Mouse (Mus musculus) neural tube, embryonic 14.5 days (tissue): ENCODE data around the gene Tenm2. TPM values are rescaled to one million over a fixed set of nuclear protein-coding genes. Genes with fewer than 3 reads are reported as not detected.

Experiments used
- ATAC-seq: fragments of 200-750 bp; cut with Nextera tagmentation; 2 replicates; pipeline ENCODE4 v1.8.0; 2017; ENCODE audit warnings: low read depth, mild to moderate bottlenecking, moderate TSS enrichment, moderate library complexity
- H3K27ac ChIP-seq: fragments of 300-500 bp; sonication (generic); 2 replicates; pipeline ENCODE4 v1.5.1; 2014; ENCODE audit warnings: low read depth, mild to moderate bottlenecking, control low read depth, low read length, moderate library complexity, mixed read lengths
- H3K27me3 ChIP-seq: fragments of 300-500 bp; sonication (generic); 2 replicates; pipeline ENCODE4 v1.6.1; 2014; ENCODE audit warnings: low read length; ENCODE audit not compliant: control insufficient read depth, insufficient read depth
- H3K36me3 ChIP-seq: fragments of 300-500 bp; sonication (generic); 2 replicates; pipeline ENCODE4 v1.6.1; 2014; ENCODE audit warnings: low read length, mixed read lengths; ENCODE audit not compliant: control insufficient read depth, insufficient read depth
- H3K4me1 ChIP-seq: fragments of 300-500 bp; sonication (generic); 2 replicates; pipeline ENCODE4 v1.6.1; 2014; ENCODE audit warnings: low read length; ENCODE audit not compliant: control insufficient read depth, insufficient read depth
- H3K4me2 ChIP-seq: fragments of 300-500 bp; sonication (generic); 2 replicates; pipeline ENCODE4 v1.6.1; 2014; ENCODE audit warnings: mild to moderate bottlenecking, low read depth, low read length, control low read depth
- H3K4me3 ChIP-seq: fragments of 300-500 bp; sonication (generic); 2 replicates; pipeline ENCODE4 v1.5.1; 2014; ENCODE audit warnings: low read depth, low read length, control low read depth, mixed read lengths
- H3K9ac ChIP-seq: fragments of 300-500 bp; sonication (generic); replicated peaks from 2 replicates; pipeline ENCODE4 v1.6.1; 2014; ENCODE audit warnings: low read depth, mild to moderate bottlenecking, control low read depth, low read length, mixed read lengths
- H3K9me3 ChIP-seq: fragments of 300-500 bp; sonication (generic); 2 replicates; pipeline ENCODE4 v1.6.1; 2016; ENCODE audit warnings: low read length; ENCODE audit not compliant: control insufficient read depth
- WGBS: fragments of 180-500 bp; shearing (Covaris S2); extraction: QIAGEN DNeasy Blood & Tissue Kit; methylation state at CpG from one replicate; pipeline ENCODE4 v1.1.7; 2014; 5-methylcytosine and 5-hydroxymethylcytosine counted together
- polyA plus RNA-seq: library from polyadenylated mRNA; unstranded; fragments of >200 nt; fragmentation: Nextera tagmentation; extraction: Ambion mirVana; gene quantifications from 2 replicates; pipeline ENCODE4 v1.2.1, GENCODE M21; 2014

Tenm2 gene
- polyA plus RNA-seq, 1 experiment from 2014 or later: 32.2 TPM

GRCm38 (mm10) chr11:36664026-36664425 lies 571.7 kb downstream of the Tenm2 start:
- Histone ChIP-seq H3K27ac (no peak overlapping the region), H3K4me2 (no peak overlapping the region), H3K9me3 (no peaks in the 10 kb centered on the region), H3K9ac (no peak overlapping the region), H3K27me3 (no peaks in the 10 kb centered on the region), H3K4me3 (no peak overlapping the region), H3K36me3 (no peaks in the 10 kb centered on the region), H3K4me1 (no peaks in the 10 kb centered on the region; the same call in 1 of the 2 replicates)
- WGBS: 66% methylated on average over 1 of the region's 1 CpGs
- no peak for ATAC-seq

DNA sequence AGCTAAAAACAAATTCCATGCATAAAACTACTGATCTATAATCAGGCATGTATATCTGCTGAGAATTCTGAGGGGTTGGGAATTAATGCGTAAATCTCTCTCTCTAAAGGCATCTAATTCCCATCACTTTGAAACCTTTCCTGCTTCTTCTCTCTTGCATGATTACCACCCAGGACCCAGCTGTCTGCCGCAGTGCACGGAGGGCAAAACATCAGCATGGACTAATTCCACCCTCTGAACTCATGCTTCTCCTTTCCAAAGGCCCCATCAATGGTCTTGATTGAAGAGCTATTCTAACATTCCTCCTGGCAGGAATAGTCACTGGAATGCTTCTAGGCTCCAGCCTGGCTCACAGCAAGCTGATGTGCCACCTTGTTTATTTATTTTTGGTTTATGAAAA lies 572.2 kb downstream of the Tenm2 start:
- Histone ChIP-seq H3K9me3 (no peaks in the 10 kb centered on the region), H3K27me3 (no peaks in the 10 kb centered on the region), H3K4me1 (no peaks in the 10 kb centered on the region; the same call in 1 of the 2 replicates), H3K4me3 (no peak overlapping the region), H3K27ac (no peak overlapping the region), H3K36me3 (no peaks in the 10 kb centered on the region), H3K9ac (no peak overlapping the region), H3K4me2 (no peak overlapping the region)
- whole genome bisulfite sequencing: 52% methylated on average over 3 of the region's 3 CpGs
- ATAC-seq: no peak

DNA sequence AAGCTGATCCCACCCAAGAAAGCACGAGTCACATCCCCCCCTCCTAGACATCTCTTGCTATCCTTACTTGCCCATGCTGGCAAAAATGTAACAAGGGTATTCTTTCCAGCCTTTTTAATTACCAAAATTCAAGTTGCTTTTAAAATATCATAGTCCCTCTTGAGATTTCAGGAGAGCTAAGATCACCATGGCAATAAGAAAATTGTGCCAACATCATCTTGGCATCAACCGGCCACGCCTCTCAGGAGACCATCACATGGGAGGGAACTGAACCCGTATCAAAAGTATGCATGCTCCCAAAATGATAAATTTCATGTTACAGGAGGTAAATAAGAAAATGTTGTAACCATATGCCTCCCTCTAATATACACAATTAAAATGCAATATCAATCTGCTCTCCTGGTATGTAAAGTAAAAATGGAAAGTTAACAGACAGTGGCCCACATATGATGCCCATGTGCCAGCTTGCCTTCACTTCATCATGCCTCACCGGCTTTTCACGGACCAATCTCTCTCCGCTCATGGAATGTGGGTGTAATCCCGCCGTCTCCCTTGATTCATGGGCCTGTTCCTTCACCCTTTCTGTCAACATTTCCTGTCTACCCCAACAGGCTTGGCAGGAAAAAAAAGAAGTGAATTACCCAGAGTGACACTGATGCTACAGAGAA lies 582.0 kb downstream of the Tenm2 start:
- ATAC-seq: no peak
- Histone ChIP-seq H3K9ac (no peak overlapping the region), H3K4me1 (no peaks in the 10 kb centered on the region), H3K27ac (no peak overlapping the region), H3K27me3 (no peaks in the 10 kb centered on the region), H3K36me3 (no peaks in the 10 kb centered on the region), H3K9me3 (no peaks in the 10 kb centered on the region), H3K4me3 (no peak overlapping the region), H3K4me2 (no peak overlapping the region)
- 65% methylated on average over 9 of the region's 9 CpGs for WGBS

DNA sequence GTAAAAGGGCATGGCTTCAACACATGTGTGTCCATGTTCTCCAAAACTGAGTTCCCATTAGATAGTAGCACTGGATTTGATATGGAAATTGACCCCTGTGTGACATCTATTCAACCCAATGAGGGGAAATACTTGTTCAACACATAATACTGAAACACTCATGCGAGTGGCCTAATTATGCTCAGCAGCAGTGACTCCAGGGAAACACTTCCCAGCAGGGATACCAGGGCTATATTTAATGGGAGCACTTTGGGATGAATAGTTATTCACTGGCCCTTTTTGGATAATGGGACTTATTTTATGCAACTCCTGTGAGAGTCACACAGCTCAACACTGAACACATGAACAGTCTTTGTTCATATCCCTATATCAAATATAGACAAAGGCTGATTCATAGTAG lies 588.6 kb downstream of the Tenm2 start:
- no peaks in the 10 kb centered on the region for H3K27me3 ChIP-seq
- no peak overlapping the region for H3K27ac ChIP-seq
- no peaks in the 10 kb centered on the region for H3K4me1 ChIP-seq
- no peaks in the 10 kb centered on the region for H3K9me3 ChIP-seq
- H3K9ac ChIP-seq: no peak overlapping the region
- H3K4me3 ChIP-seq: no peak overlapping the region
- no peak overlapping the region for H3K4me2 ChIP-seq
- WGBS: 30% methylated on average over 1 of the region's 1 CpGs
- ATAC-seq: no peak
- H3K36me3 ChIP-seq: no peaks in the 10 kb centered on the region

DNA sequence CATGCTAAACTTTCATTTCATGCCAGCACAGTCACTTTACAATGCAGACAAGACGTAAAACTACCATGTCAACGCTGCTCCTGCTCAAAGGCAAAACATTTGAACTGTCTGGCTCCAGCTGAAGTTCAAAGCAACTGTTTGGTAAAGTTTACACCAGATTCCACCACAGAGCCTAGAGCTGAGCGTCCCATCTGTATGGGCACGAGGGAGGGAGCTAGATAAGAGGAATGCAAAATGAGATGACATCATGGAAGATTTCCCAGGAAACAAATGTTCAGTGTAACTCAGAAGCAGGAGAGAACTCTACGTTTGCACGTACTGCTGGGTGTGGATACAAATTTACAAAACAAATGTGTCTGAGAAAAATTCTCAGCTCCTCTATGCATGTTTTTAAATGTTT lies 600.7 kb downstream of the Tenm2 start:
- Histone ChIP-seq H3K36me3 (no peaks in the 10 kb centered on the region), H3K4me3 (no peak overlapping the region), H3K9ac (no peak overlapping the region), H3K4me1 (peaks cover 3% of the 10 kb centered on the region; the same call in 1 of the 2 replicates), H3K27me3 (no peaks in the 10 kb centered on the region), H3K9me3 (no peaks in the 10 kb centered on the region), H3K4me2 (no peak overlapping the region), H3K27ac (no peak overlapping the region; the same call in 1 of the 2 replicates)
- WGBS: 34% methylated on average over 6 of the region's 6 CpGs
- ATAC-seq: no peak

DNA sequence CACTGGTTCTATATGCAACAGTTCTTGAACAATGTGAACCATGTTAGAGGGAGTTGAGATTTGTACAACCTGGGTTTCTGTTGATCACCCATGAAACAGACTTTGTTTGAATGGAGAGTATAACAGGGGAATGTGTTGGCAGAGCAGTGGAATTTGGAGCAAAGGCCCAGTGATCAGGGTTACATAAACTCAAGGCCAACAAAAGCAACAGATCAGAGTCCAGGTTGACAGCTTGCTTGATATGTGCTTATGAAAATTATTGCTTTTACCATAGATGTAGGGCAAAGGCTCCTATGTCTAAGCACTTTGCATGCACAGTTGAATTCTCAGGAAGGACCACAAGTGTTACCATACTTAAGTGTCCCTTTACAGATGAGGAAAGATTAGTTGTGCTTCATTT lies 603.6 kb downstream of the Tenm2 start:
- Histone ChIP-seq H3K36me3 (no peaks in the 10 kb centered on the region), H3K9ac (no peak overlapping the region), H3K9me3 (no peaks in the 10 kb centered on the region), H3K27ac (no peak overlapping the region), H3K27me3 (no peaks in the 10 kb centered on the region), H3K4me3 (no peak overlapping the region), H3K4me1 (peaks cover 3% of the 10 kb centered on the region; the same call in 1 of the 2 replicates), H3K4me2 (no peak overlapping the region)
- no peak for ATAC-seq

GRCm38 (mm10) chr11:36613807-36614206 lies 622.0 kb downstream of the Tenm2 start:
- H3K36me3 ChIP-seq: no peaks in the 10 kb centered on the region
- no peaks in the 10 kb centered on the region for H3K27me3 ChIP-seq
- H3K9me3 ChIP-seq: no peaks in the 10 kb centered on the region
- no peak overlapping the region for H3K9ac ChIP-seq
- H3K4me1 ChIP-seq: no peaks in the 10 kb centered on the region
- WGBS: 74% methylated on average over 6 of the region's 6 CpGs
- no peak for ATAC-seq
- no peak overlapping the region for H3K27ac ChIP-seq
- no peak overlapping the region for H3K4me2 ChIP-seq
- no peak overlapping the region for H3K4me3 ChIP-seq

DNA sequence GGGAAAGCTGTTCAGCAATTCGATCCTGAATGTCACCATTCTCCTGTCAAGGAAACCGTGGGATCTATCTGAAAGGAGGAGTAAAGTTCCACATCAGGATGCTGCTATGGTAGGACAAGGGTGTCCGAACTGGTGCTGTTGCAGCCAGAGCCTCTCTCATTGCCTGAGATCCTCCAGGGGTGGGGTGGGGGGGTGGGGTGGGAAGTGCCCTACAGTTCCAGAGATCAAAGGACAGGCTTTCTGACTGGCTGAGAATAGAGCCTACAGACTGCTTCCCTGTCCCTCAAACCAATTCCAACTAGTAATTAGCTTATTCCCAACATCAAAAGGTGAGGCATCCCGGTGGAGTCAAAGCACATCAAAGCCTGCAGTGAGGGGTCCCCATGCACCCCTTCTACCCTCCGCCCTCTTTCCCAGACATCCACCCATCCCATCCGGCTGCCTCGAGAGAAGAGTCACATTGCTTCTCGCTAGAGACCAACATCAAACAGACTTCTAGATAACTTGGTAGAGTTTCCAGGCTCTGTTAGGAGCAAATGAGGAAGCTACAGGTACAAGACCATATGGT lies 630.9 kb downstream of the Tenm2 start:
- Histone ChIP-seq H3K4me1 (no peaks in the 10 kb centered on the region), H3K4me3 (no peak overlapping the region), H3K27ac (no peak overlapping the region), H3K36me3 (no peaks in the 10 kb centered on the region), H3K4me2 (no peak overlapping the region), H3K9ac (no peak overlapping the region), H3K9me3 (no peaks in the 10 kb centered on the region), H3K27me3 (no peaks in the 10 kb centered on the region)
- 30% methylated on average over 8 of the region's 8 CpGs for WGBS
- ATAC-seq: no peak

DNA sequence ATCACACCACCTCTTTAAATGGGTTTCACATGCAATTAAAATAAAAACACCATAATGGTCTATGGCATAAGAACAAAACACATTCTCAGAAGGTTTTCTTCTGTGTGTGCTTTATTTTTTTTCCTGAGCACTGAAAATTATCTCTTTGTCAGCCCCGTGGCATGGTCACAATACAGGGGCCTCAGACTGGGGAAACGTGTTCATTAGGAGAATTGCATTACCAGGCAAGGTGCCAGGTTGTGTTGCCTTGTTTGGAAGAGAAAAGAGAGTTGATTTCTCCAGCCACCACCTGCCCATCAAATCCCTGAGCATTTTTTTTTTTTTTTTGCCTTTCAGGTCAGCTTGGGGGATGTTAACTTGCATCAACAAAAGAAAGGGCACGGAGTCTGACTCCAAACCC lies 631.5 kb downstream of the Tenm2 start:
- Histone ChIP-seq H3K9me3 (no peaks in the 10 kb centered on the region), H3K4me2 (no peak overlapping the region), H3K27me3 (no peaks in the 10 kb centered on the region), H3K27ac (no peak overlapping the region), H3K36me3 (no peaks in the 10 kb centered on the region), H3K4me3 (no peak overlapping the region), H3K9ac (no peak overlapping the region), H3K4me1 (no peaks in the 10 kb centered on the region)
- 35% methylated on average over 3 of the region's 3 CpGs for WGBS
- no peak for ATAC-seq
